Mouse (Mus musculus): ENCODE results near the gene Sh3rf3. TPM values are rescaled to one million over a fixed set of nuclear protein-coding genes. Genes with fewer than 3 reads are reported as not detected.

The Sh3rf3 gene
- total RNA-seq, 1 experiment from 2014 or later = not detected

GRCm38 (mm10) chr10:58897009-58897543 lies 83.9 kb downstream of the Sh3rf3 start:
- ATAC-seq (replicated peaks; ENCODE audit: insufficient number of reproducible peaks, low FRiP score, low TSS enrichment, poor library complexity, severe bottlenecking) = no peak

GRCm38 (mm10) chr10:58905253-58905652 lies 92.1 kb downstream of the Sh3rf3 start:
- ATAC-seq (replicated peaks; ENCODE audit: insufficient number of reproducible peaks, low FRiP score, low TSS enrichment, poor library complexity, severe bottlenecking) = no peak

- ATAC-seq (replicated peaks; ENCODE audit: insufficient number of reproducible peaks, low FRiP score, low TSS enrichment, poor library complexity, severe bottlenecking) = no peak
These were observed 93.9 kb downstream of the Sh3rf3 start for GRCm38 (mm10) chr10:58907001-58907443.

GRCm38 (mm10) chr10:58908451-58908850 lies 95.3 kb downstream of the Sh3rf3 start:
- ATAC-seq (replicated peaks; ENCODE audit: insufficient number of reproducible peaks, low FRiP score, low TSS enrichment, poor library complexity, severe bottlenecking) = no peak

GRCm38 (mm10) chr10:58915301-58916245 lies 102.4 kb downstream of the Sh3rf3 start:
- no peak for ATAC-seq (replicated peaks; ENCODE audit: insufficient number of reproducible peaks, low FRiP score, low TSS enrichment, poor library complexity, severe bottlenecking)

GRCm38 (mm10) chr10:58921643-58922188 lies 108.6 kb downstream of the Sh3rf3 start:
- no peak for ATAC-seq (replicated peaks; ENCODE audit: insufficient number of reproducible peaks, low FRiP score, low TSS enrichment, poor library complexity, severe bottlenecking)

- no peak for ATAC-seq (replicated peaks; ENCODE audit: insufficient number of reproducible peaks, low FRiP score, low TSS enrichment, poor library complexity, severe bottlenecking)
These were observed 109.2 kb downstream of the Sh3rf3 start for GRCm38 (mm10) chr10:58922216-58922829.

GRCm38 (mm10) chr10:58922993-58923392 lies 109.8 kb downstream of the Sh3rf3 start:
- no peak for ATAC-seq (replicated peaks; ENCODE audit: insufficient number of reproducible peaks, low FRiP score, low TSS enrichment, poor library complexity, severe bottlenecking)

- no peak for ATAC-seq (replicated peaks; ENCODE audit: insufficient number of reproducible peaks, low FRiP score, low TSS enrichment, poor library complexity, severe bottlenecking)
These were observed 113.4 kb downstream of the Sh3rf3 start for GRCm38 (mm10) chr10:58926578-58926977.

- no peak for ATAC-seq (replicated peaks; ENCODE audit: insufficient number of reproducible peaks, low FRiP score, low TSS enrichment, poor library complexity, severe bottlenecking)
These were observed 115.8 kb downstream of the Sh3rf3 start for GRCm38 (mm10) chr10:58928952-58929442.

GRCm38 (mm10) chr10:58932151-58932773 lies 119.1 kb downstream of the Sh3rf3 start:
- no peak for ATAC-seq (replicated peaks; ENCODE audit: insufficient number of reproducible peaks, low FRiP score, low TSS enrichment, poor library complexity, severe bottlenecking)

- ATAC-seq (replicated peaks; ENCODE audit: insufficient number of reproducible peaks, low FRiP score, low TSS enrichment, poor library complexity, severe bottlenecking) = no peak
These were observed 122.4 kb downstream of the Sh3rf3 start for GRCm38 (mm10) chr10:58935606-58936005.

- no peak for ATAC-seq (replicated peaks; ENCODE audit: insufficient number of reproducible peaks, low FRiP score, low TSS enrichment, poor library complexity, severe bottlenecking)
These were observed 123.3 kb downstream of the Sh3rf3 start for GRCm38 (mm10) chr10:58936441-58936860.

- no peak for ATAC-seq (replicated peaks; ENCODE audit: insufficient number of reproducible peaks, low FRiP score, low TSS enrichment, poor library complexity, severe bottlenecking)
These were observed 124.4 kb downstream of the Sh3rf3 start for GRCm38 (mm10) chr10:58937521-58937920.

GRCm38 (mm10) chr10:58942819-58943218 lies 129.7 kb downstream of the Sh3rf3 start:
- no peak for ATAC-seq (replicated peaks; ENCODE audit: insufficient number of reproducible peaks, low FRiP score, low TSS enrichment, poor library complexity, severe bottlenecking)

GRCm38 (mm10) chr10:58943661-58944400 lies 130.7 kb downstream of the Sh3rf3 start:
- no peak for ATAC-seq (replicated peaks; ENCODE audit: insufficient number of reproducible peaks, low FRiP score, low TSS enrichment, poor library complexity, severe bottlenecking)

- ATAC-seq (replicated peaks; ENCODE audit: insufficient number of reproducible peaks, low FRiP score, low TSS enrichment, poor library complexity, severe bottlenecking) = no peak
These were observed 131.8 kb downstream of the Sh3rf3 start for GRCm38 (mm10) chr10:58944930-58945329.

All from monocyte, adult 5-6 weeks (primary cell).